Mouse (Mus musculus) CH12.LX (cell line): ENCODE measurements at regions not wholly inside any gene's neighbourhood (a gene's known extent, or its start where the extent isn't known, plus 50 kb on each side); places are given as distances from the start of the nearest gene placed in this dataset.

Source experiments
- DNase-seq: peaks from one replicate; pipeline ENCODE4 v3.0.0-alpha.2; 2013; ENCODE audit errors: extremely low read depth
- H3K27ac ChIP-seq: 2 replicates; pipeline ENCODE4 v1.5.1; 2012; ENCODE audit warnings: low read depth, mild to moderate bottlenecking, control low read depth, moderate library complexity; ENCODE audit not compliant: insufficient read depth
- H3K27me3 ChIP-seq: replicated peaks from 2 replicates; pipeline ENCODE3; 2012; ENCODE audit warnings: inconsistent platforms
- H3K36me3 ChIP-seq, 2 experiments: replicated peaks in 1 of 2; 2 replicates each; pipeline versions ENCODE3 to v1.6.1; 2012; ENCODE audit warnings: inconsistent platforms in 1 of 2, low read length in 1 of 2, mild to moderate bottlenecking in 1 of 2, mixed read lengths in 1 of 2, moderate library complexity in 1 of 2; ENCODE audit not compliant: control insufficient read depth in 1 of 2, insufficient read depth in 1 of 2
- H3K4me1 ChIP-seq, 2 experiments: 2 replicates each; pipeline ENCODE4 v1.6.1; 2012; ENCODE audit warnings: inconsistent platforms in 1 of 2, moderate library complexity in 1 of 2; ENCODE audit not compliant: insufficient read depth in 2 of 2, control insufficient read depth in 1 of 2
- H3K4me2 ChIP-seq: 2 replicates; pipeline ENCODE4 v1.6.1; 2012; ENCODE audit warnings: low read depth, mild to moderate bottlenecking, control low read depth; ENCODE audit not compliant: poor library complexity, insufficient read depth, severe bottlenecking
- H3K4me3 ChIP-seq, 3 experiments: fragments of 150-350 bp in 1 of 3; sonication (generic) in 1 of 3; replicated peaks in 1 of 3; 2 replicates each; pipeline versions ENCODE3 to v1.5.1; 2011 to 2012; ENCODE audit warnings: low read depth in 2 of 3, low read length in 2 of 3, mild to moderate bottlenecking in 2 of 3, moderate library complexity in 2 of 3, control low read depth in 1 of 3, improper control_type of control experiment in 1 of 3, inconsistent platforms in 1 of 3, mixed read lengths in 1 of 3; ENCODE audit not compliant: poor library complexity in 1 of 3
- H3K79me2 ChIP-seq: replicated peaks from 2 replicates; pipeline ENCODE4 v1.6.1; 2012; ENCODE audit warnings: mild to moderate bottlenecking, moderate library complexity; ENCODE audit not compliant: control insufficient read depth, poor library complexity, insufficient read depth, severe bottlenecking; ENCODE audit errors: extremely low read depth
- H3K9ac ChIP-seq: 2 replicates; pipeline ENCODE4 v1.6.1; 2012; ENCODE audit warnings: low read depth, mild to moderate bottlenecking, control low read depth, moderate library complexity; ENCODE audit not compliant: insufficient read depth
- H3K9me3 ChIP-seq: replicated peaks from 2 replicates; pipeline ENCODE3; 2012; ENCODE audit warnings: low read length, inconsistent platforms, mixed read lengths
- CTCF ChIP-seq, 2 experiments: IDR thresholded peaks in 1 of 2; conservative IDR thresholded peaks in 1 of 2; 2 replicates each; pipeline ENCODE4 v1.5.1; 2011 to 2012; ENCODE audit warnings: low read depth in 2 of 2, low read length in 2 of 2, improper control_type of control experiment in 1 of 2, inconsistent platforms in 1 of 2, mild to moderate bottlenecking in 1 of 2, moderate library complexity in 1 of 2
- E2F4 ChIP-seq: IDR thresholded peaks from 2 replicates; pipeline ENCODE4 v1.6.1; 2011; ENCODE audit warnings: low read depth, low read length, improper control_type of control experiment; ENCODE audit not compliant: insufficient replicate concordance
- ELF1 ChIP-seq: IDR thresholded peaks from 2 replicates; pipeline ENCODE4 v1.6.1; 2014; ENCODE audit warnings: low read depth, mild to moderate bottlenecking, inconsistent platforms, low read length, improper control_type of control experiment
- ETS1 ChIP-seq: conservative IDR thresholded peaks from 2 replicates; pipeline ENCODE4 v1.6.1; 2012; ENCODE audit warnings: low read depth, mild to moderate bottlenecking, inconsistent platforms, low read length, improper control_type of control experiment, moderate library complexity
- JUN ChIP-seq: IDR thresholded peaks from 2 replicates; pipeline ENCODE4 v1.6.1; 2011; ENCODE audit warnings: low read depth, mild to moderate bottlenecking, low read length, improper control_type of control experiment, moderate library complexity; ENCODE audit not compliant: insufficient read depth
- JUND ChIP-seq: conservative IDR thresholded peaks from 2 replicates; pipeline ENCODE4 v1.6.1; 2011; ENCODE audit warnings: low read depth, low read length, improper control_type of control experiment
- KAT2A ChIP-seq: IDR thresholded peaks from 2 replicates; pipeline ENCODE4 v1.6.1; 2012; ENCODE audit warnings: low read length, improper control_type of control experiment, inconsistent platforms; ENCODE audit not compliant: insufficient replicate concordance
- MAFK ChIP-seq: IDR thresholded peaks from 2 replicates; pipeline ENCODE4 v1.6.1; 2011; ENCODE audit warnings: low read length, improper control_type of control experiment; ENCODE audit not compliant: insufficient replicate concordance
- MEF2A ChIP-seq: IDR thresholded peaks from 2 replicates; pipeline ENCODE4 v1.6.1; 2014; ENCODE audit warnings: low read depth, mild to moderate bottlenecking, inconsistent platforms, low read length, improper control_type of control experiment, borderline replicate concordance
- MYC ChIP-seq: IDR thresholded peaks from 2 replicates; pipeline ENCODE4 v1.6.1; 2011; ENCODE audit warnings: low read depth, mild to moderate bottlenecking, improper control_type of control experiment, low read length
- NELFE ChIP-seq: IDR thresholded peaks from 2 replicates; pipeline ENCODE4 v1.6.1; 2011; ENCODE audit warnings: low read depth, low read length, improper control_type of control experiment
- NRF1 ChIP-seq: IDR thresholded peaks from 2 replicates; pipeline ENCODE4 v1.6.1; 2014; ENCODE audit warnings: low read depth, mild to moderate bottlenecking, inconsistent platforms, low read length, improper control_type of control experiment, moderate library complexity
- PAX5 ChIP-seq: IDR thresholded peaks from 2 replicates; pipeline ENCODE4 v1.6.1; 2012; ENCODE audit warnings: low read length, inconsistent platforms, mixed read lengths
- POLR2A ChIP-seq: IDR thresholded peaks from 2 replicates; pipeline ENCODE4 v1.6.1; 2011; ENCODE audit warnings: low read depth, mild to moderate bottlenecking, improper control_type of control experiment, low read length
- POLR2AphosphoS2 ChIP-seq: IDR thresholded peaks from 2 replicates; pipeline ENCODE4 v1.6.1; 2011; ENCODE audit warnings: low read depth, low read length, improper control_type of control experiment
- TCF12 ChIP-seq: IDR thresholded peaks from 2 replicates; pipeline ENCODE4 v1.6.1; 2014; ENCODE audit warnings: low read depth, mild to moderate bottlenecking, inconsistent platforms, low read length, improper control_type of control experiment
- USF2 ChIP-seq: conservative IDR thresholded peaks from 2 replicates; pipeline ENCODE4 v1.6.1; 2011; ENCODE audit warnings: low read depth, low read length, improper control_type of control experiment
- ZKSCAN1 ChIP-seq: IDR thresholded peaks from 2 replicates; pipeline ENCODE4 v1.6.1; 2012; ENCODE audit warnings: low read depth, inconsistent platforms, low read length, improper control_type of control experiment, borderline replicate concordance
- ZMIZ1 ChIP-seq: IDR thresholded peaks from 2 replicates; pipeline ENCODE4 v1.6.1; 2012; ENCODE audit warnings: low read depth, mild to moderate bottlenecking, inconsistent platforms, low read length, improper control_type of control experiment
- dilution Hi-C: fragments of 300-500 bp; cut with MboI; formaldehyde crosslinking; loops from 2 replicates; pipeline ENCODE4 v1.14.3; 2020; ENCODE audit warnings: low sequenced_read_pairs; ENCODE audit not compliant: extremely low pct_unique_long_range_greater_than_20kb, extremely low pct_ligation_motif_present
- in situ Hi-C: fragments of 300-500 bp; cut with MboI; formaldehyde crosslinking; loops from 3 replicates; pipeline ENCODE4 v1.14.3; 2019; ENCODE audit warnings: low sequenced_read_pairs, low pct_ligation_motif_present, low pct_unique_long_range_greater_than_20kb, mixed read lengths

DNA sequence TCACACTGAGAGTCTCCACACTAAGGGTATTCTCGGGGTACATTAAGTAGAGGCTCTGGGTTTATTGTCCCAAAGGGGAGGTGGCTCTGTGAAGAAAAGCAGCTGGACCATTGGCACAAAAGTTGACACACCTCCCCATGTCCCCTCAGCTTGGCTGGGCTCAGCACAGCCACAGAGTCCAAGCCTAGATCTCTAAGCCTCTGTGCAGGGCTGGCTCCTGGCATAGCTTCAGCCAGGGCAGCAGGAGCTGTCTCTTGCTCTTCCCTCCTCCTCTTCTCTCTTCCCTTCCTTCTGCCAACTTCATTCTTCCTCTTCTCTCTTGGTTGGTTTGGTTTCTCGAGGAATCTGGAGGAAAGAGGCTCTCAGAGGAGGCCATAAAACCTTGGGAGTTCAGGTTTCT, 127.4 kb downstream of the 9530068E07Rik start:
- H3K4me1 ChIP-seq = no peaks in the 10 kb centered on the region
- no peaks in the 10 kb centered on the region for H3K36me3 ChIP-seq
- H3K79me2 ChIP-seq = no peaks in the 10 kb centered on the region
- dilution Hi-C loops = no loop called here
- H3K9me3 ChIP-seq = no peaks in the 10 kb centered on the region
- no peak overlapping the region for H3K27ac ChIP-seq
- in situ Hi-C loops = no loop called here
- H3K27me3 ChIP-seq = peaks cover 30% of the 10 kb centered on the region
- H3K4me2 ChIP-seq = no peak overlapping the region
- H3K4me3 ChIP-seq = no peak overlapping the region
- TF ChIP-seq MEF2A (no peak), ZMIZ1 (no peak), E2F4 (no peak), NELFE (no peak), ETS1 (no peak), NRF1 (no peak), ZKSCAN1 (no peak), PAX5 (no peak), ELF1 (no peak), MYC (no peak), JUN (no peak)
- TF ChIP-seq, all 38 proteins: peak for 0
- DNase-seq = no peak
- H3K9ac ChIP-seq = no peak overlapping the region

DNA sequence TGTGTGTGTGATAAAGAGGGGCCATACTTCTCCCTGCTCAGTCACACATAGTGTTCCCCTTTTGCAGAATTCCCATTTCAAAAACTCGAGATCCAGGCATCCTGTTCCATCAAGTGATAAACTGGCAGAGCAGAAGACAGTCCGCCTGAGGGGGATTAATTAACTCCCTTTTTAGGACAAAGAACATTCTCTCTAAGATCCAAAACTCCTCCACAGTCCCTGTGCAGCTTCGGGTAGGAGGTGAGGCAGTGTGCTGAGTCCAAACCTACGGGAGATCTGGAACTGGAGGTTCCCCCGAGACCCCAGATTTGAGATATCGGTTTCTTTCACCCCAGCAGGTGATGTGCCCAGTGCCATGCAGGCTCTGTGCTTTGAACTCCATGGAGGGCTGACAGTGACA, 129.2 kb downstream of the 9530068E07Rik start:
- H3K9ac ChIP-seq = no peak overlapping the region
- dilution Hi-C loops = no loop called here
- no peak overlapping the region for H3K27ac ChIP-seq
- no peaks in the 10 kb centered on the region for H3K4me1 ChIP-seq
- H3K36me3 ChIP-seq = no peaks in the 10 kb centered on the region
- TF ChIP-seq ZKSCAN1 = no peak
- TF ChIP-seq NELFE = no peak
- no peak for TF ChIP-seq POLR2A
- TF ChIP-seq JUND = no peak
- TF ChIP-seq CTCF (conservative IDR thresholded peaks at IDR 0.05 in 1 of 2, IDR thresholded peaks at IDR 0.05 in 1 of 2; ENCODE audit: low read depth in 2 of 2, low read length in 2 of 2) = no peak
- no peak for TF ChIP-seq TCF12
- TF ChIP-seq MEF2A = no peak
- TF ChIP-seq JUN = no peak
- no peak for TF ChIP-seq PAX5
- no peak for TF ChIP-seq MAFK
- no peak for TF ChIP-seq USF2
- TF ChIP-seq KAT2A = no peak
- no peak for TF ChIP-seq E2F4
- no peak for TF ChIP-seq POLR2AphosphoS2
- TF ChIP-seq, all 38 proteins: peak for 0
- Histone ChIP-seq H3K4me3 (no peak overlapping the region), H3K27me3 (peaks cover 32% of the 10 kb centered on the region), H3K9me3 (no peaks in the 10 kb centered on the region), H3K4me2 (no peak overlapping the region), H3K79me2 (no peaks in the 10 kb centered on the region)
- no peak for DNase-seq
- in situ Hi-C loops = no loop called here
